Mouse (Mus musculus) cortical plate, adult 2 months (tissue): ENCODE measurements around the gene Igfbp3.

Experiments used
- CTCF ChIP-seq: fragments of 200-500 bp; IDR thresholded peaks from 2 replicates; pipeline ENCODE4 v1.5.1; 2011; ENCODE audit warnings: mild to moderate bottlenecking, control low read depth, low read length; ENCODE audit not compliant: insufficient read depth; ENCODE audit errors: extremely low read depth
- POLR2A ChIP-seq: fragments of 200-500 bp; IDR thresholded peaks from 2 replicates; pipeline ENCODE4 v1.6.1; 2011; ENCODE audit warnings: mild to moderate bottlenecking, low read length, control low read depth; ENCODE audit not compliant: insufficient read depth; ENCODE audit errors: extremely low read depth

GRCm38 (mm10) chr11:7226810-7227550 lies 13.3 kb upstream of the Igfbp3 start:
- no peak for TF ChIP-seq CTCF
- TF ChIP-seq POLR2A = no peak
